In genomic region chr1:58795291-58796058, GRCm38 (mm10) we compare ENCODE assay signal across 8 mouse cellular contexts. TPM values are rescaled to one million over a fixed set of nuclear protein-coding genes. Genes with fewer than 3 reads are reported as not detected.
DNase-seq lines count a peak whose midpoint lies in the region; ATAC-seq and TF ChIP-seq lines count a peak whose summit lies in the region.

Gene Casp8 (plus strand): TSS chr1:58795374.

- 2% methylated on average over 41 of the region's 42 CpGs for WGBS in forebrain, embryonic 12.5 days
- under 1% methylated on average over 42 of the region's 42 CpGs for WGBS in hindbrain, embryonic 10.5 days
- WGBS in limb, embryonic 13.5 days, result under 1% methylated on average over 42 of the region's 42 CpGs
- whole genome bisulfite sequencing in midbrain, embryonic 14.5 days, result 2% methylated on average over 42 of the region's 42 CpGs
- WGBS in stomach, embryonic 16.5 days, result under 1% methylated on average over 42 of the region's 42 CpGs

- H3K4me3 ChIP-seq in E14TG2a.4 (replicated peaks; ENCODE audit: low read length), result peak within 1 kb of the TSS; percentile 74
- H3K4me3 ChIP-seq in forebrain, embryonic 12.5 days (replicated peaks), result peak within 1 kb of the TSS; percentile 48
- peak within 1 kb of the TSS; percentile 65 for H3K4me3 ChIP-seq in hindbrain, embryonic 10.5 days
- H3K4me3 ChIP-seq in limb, embryonic 13.5 days, result peak within 1 kb of the TSS; percentile 63
- H3K4me3 ChIP-seq in midbrain, embryonic 14.5 days (replicated peaks; ENCODE audit: low read depth, low read length), result peak within 1 kb of the TSS; percentile 41
- peak within 1 kb of the TSS; percentile 66 for H3K4me3 ChIP-seq in stomach, embryonic 16.5 days (replicated peaks; ENCODE audit: low read length)

- no peaks in the 10 kb centered on the region; the same call in 1 of the 2 replicates for H3K4me1 ChIP-seq in E14TG2a.4 (replicated peaks; ENCODE audit: low read depth, low read length)
- H3K4me1 ChIP-seq in forebrain, embryonic 12.5 days, result peaks cover 12% of the 10 kb centered on the region
- H3K4me1 ChIP-seq in hindbrain, embryonic 10.5 days (replicated peaks), result peaks cover 19% of the 10 kb centered on the region
- H3K4me1 ChIP-seq in limb, embryonic 13.5 days, result 0 out of 2 replicates have a peak, but pooled peaks cover 7% of the 10 kb centered on the region
- H3K4me1 ChIP-seq in midbrain, embryonic 14.5 days (ENCODE audit: control insufficient read depth, insufficient read depth, low read length), result no peaks in the 10 kb centered on the region
- peaks cover 8% of the 10 kb centered on the region for H3K4me1 ChIP-seq in stomach, embryonic 16.5 days (ENCODE audit: control insufficient read depth, insufficient read depth, low read length)

- peaks cover 2% of the 10 kb centered on the region; the same call in 1 of the 2 replicates for H3K27me3 ChIP-seq in E14TG2a.4 (ENCODE audit: insufficient read depth, low read length)
- 0 out of 2 replicates have a peak, but pooled peaks cover 3% of the 10 kb centered on the region for H3K27me3 ChIP-seq in forebrain, embryonic 12.5 days
- H3K27me3 ChIP-seq in hindbrain, embryonic 10.5 days (ENCODE audit: insufficient read depth, poor library complexity, severe bottlenecking), result peaks cover 4% of the 10 kb centered on the region; the same call in 1 of the 2 replicates
- no peaks in the 10 kb centered on the region for H3K27me3 ChIP-seq in limb, embryonic 13.5 days
- H3K27me3 ChIP-seq in midbrain, embryonic 14.5 days (ENCODE audit: control insufficient read depth, insufficient read depth, low read length), result no peaks in the 10 kb centered on the region
- H3K27me3 ChIP-seq in stomach, embryonic 16.5 days (ENCODE audit: control insufficient read depth, insufficient read depth, low read length), result no peaks in the 10 kb centered on the region

- peak; percentile 43 for DNase-seq in adrenal gland, postnatal 25 days
- DNase-seq in hindbrain, embryonic 10.5 days (ENCODE audit: low spot score), result peak; percentile 59
- peak; percentile 42 for DNase-seq in midbrain, embryonic 14.5 days
- DNase-seq in left cerebral cortex, postnatal 4 days, result no peak

- H3K4me2 ChIP-seq in forebrain, embryonic 12.5 days, result peak within 1 kb of the TSS; percentile 83
- H3K4me2 ChIP-seq in limb, embryonic 13.5 days (replicated peaks), result peak within 1 kb of the TSS; percentile 79
- H3K4me2 ChIP-seq in midbrain, embryonic 14.5 days (ENCODE audit: low read length), result peak within 1 kb of the TSS; percentile 76
- peak within 1 kb of the TSS; percentile 84 for H3K4me2 ChIP-seq in stomach, embryonic 16.5 days (ENCODE audit: low read depth, low read length)

- no peak for TF ChIP-seq CTCF in E14TG2a.4 (conservative IDR thresholded peaks at IDR 0.05; ENCODE audit: low read length)

- no peak within 1 kb of the TSS for H3K27ac ChIP-seq in forebrain, embryonic 12.5 days
- H3K27ac ChIP-seq in hindbrain, embryonic 10.5 days, result peak within 1 kb of the TSS; percentile 85
- peak within 1 kb of the TSS; percentile 73 for H3K27ac ChIP-seq in limb, embryonic 13.5 days
- H3K27ac ChIP-seq in midbrain, embryonic 14.5 days (replicated peaks; ENCODE audit: low read depth, low read length), result no peak within 1 kb of the TSS
- peak within 1 kb of the TSS; percentile 94 for H3K27ac ChIP-seq in stomach, embryonic 16.5 days (ENCODE audit: low read length)

- H3K36me3 ChIP-seq in E14TG2a.4 (ENCODE audit: insufficient read depth, low read length), result no peaks in the 10 kb centered on the region
- no peaks in the 10 kb centered on the region for H3K36me3 ChIP-seq in forebrain, embryonic 12.5 days (replicated peaks)
- H3K36me3 ChIP-seq in hindbrain, embryonic 10.5 days, result peaks cover 9% of the 10 kb centered on the region; the same call in 1 of the 2 replicates
- peaks cover 11% of the 10 kb centered on the region for H3K36me3 ChIP-seq in limb, embryonic 13.5 days
- H3K36me3 ChIP-seq in midbrain, embryonic 14.5 days (ENCODE audit: control insufficient read depth, insufficient read depth, low read length), result no peaks in the 10 kb centered on the region
- peaks cover 8% of the 10 kb centered on the region; the same call in 1 of the 2 replicates for H3K36me3 ChIP-seq in stomach, embryonic 16.5 days (ENCODE audit: control insufficient read depth, insufficient read depth, low read length)

- ATAC-seq in forebrain, embryonic 12.5 days (ENCODE audit: low FRiP score), result no peak; the same call in 1 of the 2 replicates
- ATAC-seq in limb, embryonic 13.5 days (ENCODE audit: low FRiP score, low read depth), result peak; percentile 83
- no peak for ATAC-seq in midbrain, embryonic 14.5 days (ENCODE audit: low FRiP score, low TSS enrichment)
- peak; percentile 95 for ATAC-seq in stomach, embryonic 16.5 days (ENCODE audit: insufficient read depth, low FRiP score)

- peak within 1 kb of the TSS; percentile 53 for H3K9ac ChIP-seq in forebrain, embryonic 12.5 days
- H3K9ac ChIP-seq in limb, embryonic 13.5 days, result peak within 1 kb of the TSS; percentile 77
- peak within 1 kb of the TSS; percentile 39 for H3K9ac ChIP-seq in midbrain, embryonic 14.5 days (replicated peaks; ENCODE audit: low read length)
- H3K9ac ChIP-seq in stomach, embryonic 16.5 days (ENCODE audit: low read length), result peak within 1 kb of the TSS; percentile 81

- intact Hi-C loops in left cerebral cortex, postnatal 4 days (cut with DNase I), result no loop called here

- peaks cover 42% of the 10 kb centered on the region for H3K9me3 ChIP-seq in E14TG2a.4 (ENCODE audit: low read length)
- H3K9me3 ChIP-seq in forebrain, embryonic 12.5 days, result no peaks in the 10 kb centered on the region
- no peaks in the 10 kb centered on the region for H3K9me3 ChIP-seq in hindbrain, embryonic 10.5 days
- H3K9me3 ChIP-seq in limb, embryonic 13.5 days, result 0 out of 2 replicates have a peak, but pooled peaks cover 5% of the 10 kb centered on the region
- no peaks in the 10 kb centered on the region for H3K9me3 ChIP-seq in midbrain, embryonic 14.5 days (ENCODE audit: control insufficient read depth, low read length)
- no peaks in the 10 kb centered on the region; the same call in 1 of the 2 replicates for H3K9me3 ChIP-seq in stomach, embryonic 16.5 days (replicated peaks; ENCODE audit: control insufficient read depth, low read length)

RNA-seq across cellular contexts. Expression of gene Casp8, which starts in this region (rescaled TPM):
- 19.7 and 20.4 TPM in 2 replicates for total RNA-seq in adrenal gland, postnatal 25 days (2021)
- 10.1 and 11.1 TPM in 2 replicates for polyA plus RNA-seq in forebrain, embryonic 12.5 days (2016; fragmentation: Nextera tagmentation; extraction: Ambion mirVana)
- 13.0 and 13.8 TPM in 2 replicates for polyA plus RNA-seq in hindbrain, embryonic 10.5 days (2016; fragmentation: Nextera tagmentation; extraction: Ambion mirVana)
- 28.1 and 28.7 TPM in 2 replicates for polyA plus RNA-seq in limb, embryonic 13.5 days (2015; fragmentation: Nextera tagmentation; extraction: Ambion mirVana)
- polyA plus RNA-seq in midbrain, embryonic 14.5 days (2014; fragmentation: Nextera tagmentation; extraction: Ambion mirVana), result 2.5 and 4.6 TPM in 2 replicates
- polyA plus RNA-seq in stomach, embryonic 16.5 days (2015; fragmentation: Nextera tagmentation; extraction: Ambion mirVana), result 43.9 and 44.2 TPM in 2 replicates
- total RNA-seq in left cerebral cortex, postnatal 4 days (2021), result 1 to 10 TPM; 4.6 to 5.6 TPM

Comparison
In these comparisons a context has a peak if more than half of its experiments do, and no peak if none do; other contexts are left out.
1. ATAC-seq: peak in limb, embryonic 13.5 days (single experiment) and stomach, embryonic 16.5 days (single experiment); none in forebrain, embryonic 12.5 days (single experiment) and midbrain, embryonic 14.5 days (single experiment).
2. H3K27ac ChIP-seq: peak in hindbrain, embryonic 10.5 days (single experiment), limb, embryonic 13.5 days (single experiment) and stomach, embryonic 16.5 days (single experiment); none in forebrain, embryonic 12.5 days (single experiment) and midbrain, embryonic 14.5 days (single experiment).
3. Peak in every context shown above with its lines, with median percentiles within 50 percentile points of each other: H3K4me3 ChIP-seq, H3K4me2 ChIP-seq and H3K9ac ChIP-seq.